Mouse (Mus musculus) midbrain, embryonic 16.5 days (tissue): ENCODE data around the gene Pick1. TPM values are rescaled to one million over a fixed set of nuclear protein-coding genes. Genes with fewer than 3 reads are reported as not detected.
"Not testable (repeated sequence)": the region's sequence is repeated elsewhere in the genome, so short reads cannot be mapped to it uniquely, and the experiment has no call there.

ENCODE experiments used
- ATAC-seq: fragments of 200-750 bp; cut with Nextera tagmentation; 2 replicates; pipeline ENCODE4 v1.8.0; 2017; ENCODE audit warnings: moderate TSS enrichment
- H3K27ac ChIP-seq: fragments of 300-500 bp; sonication (generic); 2 replicates; pipeline ENCODE4 v1.5.1; 2014; ENCODE audit warnings: mild to moderate bottlenecking, low read length, mixed read lengths
- H3K27me3 ChIP-seq: fragments of 300-500 bp; sonication (generic); 2 replicates; pipeline ENCODE4 v1.6.1; 2014; ENCODE audit warnings: low read depth, low read length, mixed read lengths; ENCODE audit not compliant: control insufficient read depth, insufficient read depth
- H3K36me3 ChIP-seq: fragments of 300-500 bp; sonication (generic); 2 replicates; pipeline ENCODE4 v1.6.1; 2014; ENCODE audit warnings: mild to moderate bottlenecking, low read length, moderate library complexity, mixed read lengths; ENCODE audit not compliant: control insufficient read depth, insufficient read depth
- H3K4me1 ChIP-seq: fragments of 300-500 bp; sonication (generic); 2 replicates; pipeline ENCODE4 v1.6.1; 2014; ENCODE audit warnings: mild to moderate bottlenecking, low read length, mixed read lengths; ENCODE audit not compliant: control insufficient read depth, insufficient read depth
- H3K4me2 ChIP-seq: fragments of 300-500 bp; sonication (generic); 2 replicates; pipeline ENCODE4 v1.6.1; 2014; ENCODE audit warnings: mild to moderate bottlenecking, low read length, mixed read lengths
- H3K4me3 ChIP-seq: fragments of 300-500 bp; sonication (generic); 2 replicates; pipeline ENCODE4 v1.5.1; 2014; ENCODE audit warnings: low read depth, mild to moderate bottlenecking, low read length, moderate library complexity, mixed read lengths
- H3K9ac ChIP-seq: fragments of 300-500 bp; sonication (generic); 2 replicates; pipeline ENCODE4 v1.6.1; 2014; ENCODE audit warnings: low read depth, low read length, mixed read lengths
- H3K9me3 ChIP-seq: fragments of 300-500 bp; sonication (generic); replicated peaks from 2 replicates; pipeline ENCODE4 v1.6.1; 2014; ENCODE audit warnings: mild to moderate bottlenecking, low read length, mixed read lengths; ENCODE audit not compliant: control insufficient read depth, poor library complexity, severe bottlenecking
- WGBS: fragments of 180-500 bp; shearing (Covaris S2); extraction: QIAGEN DNeasy Blood & Tissue Kit; methylation state at CpG from one replicate; pipeline ENCODE4 v1.1.7; 2014; 5-methylcytosine and 5-hydroxymethylcytosine counted together
- polyA plus RNA-seq: library from polyadenylated mRNA; unstranded; fragments of >200 nt; fragmentation: Nextera tagmentation; extraction: Ambion mirVana; gene quantifications from 2 replicates; pipeline ENCODE4 v1.2.1, GENCODE M21; 2015

The Pick1 gene
- polyA plus RNA-seq, 1 experiment from 2014 or later: 110 TPM

GRCm38 (mm10) chr15:79216191-79216590, 12.8 kb upstream of the Pick1 start:
- Histone ChIP-seq H3K4me1 (no peaks in the 10 kb centered on the region), H3K9ac (no peak overlapping the region), H3K27me3 (no peaks in the 10 kb centered on the region), H3K4me2 (no peak overlapping the region), H3K9me3 (no peaks in the 10 kb centered on the region), H3K4me3 (no peak overlapping the region), H3K36me3 (no peaks in the 10 kb centered on the region), H3K27ac (no peak overlapping the region)
- ATAC-seq: no peak
- 82% methylated on average over 3 of the region's 3 CpGs for WGBS

DNA sequence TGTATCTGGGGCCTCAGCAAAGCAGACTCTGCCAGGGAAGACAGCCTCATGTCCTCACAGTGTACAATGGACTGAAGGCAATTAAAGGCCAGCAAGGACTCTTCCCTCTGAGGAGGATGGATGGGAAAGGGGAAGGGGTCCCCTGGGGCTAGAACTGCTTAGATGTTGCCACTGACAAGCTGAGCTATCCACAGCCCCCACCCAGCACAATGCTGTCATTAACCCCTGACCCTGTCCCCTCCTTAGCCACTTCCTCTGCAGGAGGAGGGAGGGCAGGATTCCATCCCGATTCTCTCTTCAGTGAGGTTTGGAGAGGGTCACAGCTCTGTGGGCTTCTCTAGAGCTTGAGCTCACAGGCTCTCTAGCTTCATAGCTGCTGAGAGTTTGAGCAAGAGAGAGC, 9.4 kb upstream of the Pick1 start:
- no peak overlapping the region for H3K9ac ChIP-seq
- no peak overlapping the region for H3K4me2 ChIP-seq
- WGBS: 0% methylated on average over 1 of the region's 1 CpGs
- no peak overlapping the region for H3K27ac ChIP-seq
- no peaks in the 10 kb centered on the region for H3K27me3 ChIP-seq
- peaks cover 1% of the 10 kb centered on the region; the same call in 1 of the 2 replicates for H3K4me1 ChIP-seq
- H3K9me3 ChIP-seq: no peaks in the 10 kb centered on the region
- no peaks in the 10 kb centered on the region for H3K36me3 ChIP-seq
- no peak for ATAC-seq
- H3K4me3 ChIP-seq: no peak overlapping the region

GRCm38 (mm10) chr15:79223641-79224040, 5.3 kb upstream of the Pick1 start:
- 7% methylated on average over 5 of the region's 5 CpGs for WGBS
- Histone ChIP-seq H3K9me3 (no peaks in the 10 kb centered on the region), H3K36me3 (no peaks in the 10 kb centered on the region), H3K27ac (no peak overlapping the region), H3K4me1 (peaks cover 8% of the 10 kb centered on the region; the same call in 1 of the 2 replicates), H3K4me2 (no peak overlapping the region), H3K27me3 (no peaks in the 10 kb centered on the region), H3K9ac (no peak overlapping the region), H3K4me3 (no peak overlapping the region)
- no peak for ATAC-seq

- no peaks in the 10 kb centered on the region for H3K27me3 ChIP-seq
- WGBS: 7% methylated on average over 5 of the region's 5 CpGs
- ATAC-seq: 0 out of 2 replicates have a peak, but pooled peaks have one; percentile 11
These were observed 4.3 kb upstream of the Pick1 start for GRCm38 (mm10) chr15:79224685-79225084.

GRCm38 (mm10) chr15:79225780-79226179, 3.2 kb upstream of the Pick1 start:
- WGBS: 69% methylated on average over 2 of the region's 2 CpGs

More at GRCm38 (mm10) chr15:79224685-79225084, 4.3 kb upstream of the Pick1 start:
- Histone ChIP-seq H3K4me2 (no peak overlapping the region), H3K9ac (no peak overlapping the region), H3K9me3 (no peaks in the 10 kb centered on the region), H3K4me1 (peaks cover 9% of the 10 kb centered on the region; the same call in 1 of the 2 replicates), H3K27ac (no peak overlapping the region), H3K36me3 (no peaks in the 10 kb centered on the region), H3K4me3 (no peak overlapping the region)

GRCm38 (mm10) chr15:79235268-79235667, 6.3 kb downstream of the Pick1 start:
- Histone ChIP-seq H3K4me1 (peaks cover 2% of the 10 kb centered on the region), H3K9me3 (no peaks in the 10 kb centered on the region), H3K27ac (no peak overlapping the region), H3K4me2 (no peak overlapping the region), H3K36me3 (peaks cover 38% of the 10 kb centered on the region), H3K27me3 (no peaks in the 10 kb centered on the region), H3K4me3 (no peak overlapping the region), H3K9ac (0 out of 2 replicates have a peak overlapping the region, but pooled peaks have one; percentile 10)
- no peak for ATAC-seq
- 79% methylated on average over 9 of the region's 9 CpGs for whole genome bisulfite sequencing

More at GRCm38 (mm10) chr15:79225780-79226179, 3.2 kb upstream of the Pick1 start:
- H3K9me3 ChIP-seq, ATAC-seq, H3K9ac ChIP-seq, H3K4me3 ChIP-seq, H3K4me2 ChIP-seq, H3K27ac ChIP-seq, H3K36me3 ChIP-seq, H3K27me3 ChIP-seq: not testable (repeated sequence)
- H3K4me1 ChIP-seq: peaks cover 17% of the 10 kb centered on the region

GRCm38 (mm10) chr15:79238036-79238435, 9.1 kb downstream of the Pick1 start:
- Histone ChIP-seq H3K27ac (no peak overlapping the region), H3K36me3 (peaks cover 41% of the 10 kb centered on the region), H3K9ac (no peak overlapping the region), H3K4me3 (no peak overlapping the region), H3K27me3 (no peaks in the 10 kb centered on the region), H3K4me2 (no peak overlapping the region), H3K4me1 (no peaks in the 10 kb centered on the region), H3K9me3 (no peaks in the 10 kb centered on the region)
- ATAC-seq: no peak
- WGBS: 74% methylated on average over 6 of the region's 6 CpGs

DNA sequence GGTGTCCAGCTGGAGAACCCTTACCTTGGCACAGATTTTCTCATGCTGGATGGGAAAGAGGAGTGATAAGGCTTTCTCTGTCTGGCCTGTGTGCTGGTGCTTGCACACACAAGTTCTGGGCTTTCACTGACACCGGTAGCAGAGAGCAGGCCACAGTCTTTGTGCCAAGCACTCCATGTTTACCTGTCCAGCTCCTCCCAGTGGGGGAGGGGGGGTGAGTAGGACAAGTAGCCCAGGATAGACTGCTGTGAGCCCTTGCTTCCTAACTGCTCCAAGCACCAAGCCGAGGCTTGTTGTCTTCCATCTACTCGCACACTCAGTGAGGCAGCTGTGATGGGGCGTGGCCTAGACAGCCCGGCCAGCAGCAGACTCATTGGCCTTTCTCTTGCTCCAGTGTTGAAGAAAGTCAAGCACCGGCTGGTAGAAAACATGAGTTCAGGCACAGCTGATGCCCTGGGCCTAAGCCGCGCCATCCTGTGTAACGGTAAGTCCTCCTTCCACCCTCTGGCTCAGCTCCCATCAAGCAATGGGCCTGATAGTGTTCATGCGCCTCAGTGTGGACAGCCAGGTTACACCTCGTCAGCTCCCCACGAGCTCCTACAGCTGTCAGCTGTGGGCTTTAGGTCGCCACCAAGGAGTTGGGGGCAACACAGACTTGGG, 13.7 kb downstream of the Pick1 start:
- 70% methylated on average over 13 of the region's 13 CpGs for WGBS
- no peaks in the 10 kb centered on the region for H3K9me3 ChIP-seq
- no peak overlapping the region for H3K9ac ChIP-seq
- H3K36me3 ChIP-seq: peaks cover 42% of the 10 kb centered on the region
- ATAC-seq: peak; percentile 59
- H3K27me3 ChIP-seq: no peaks in the 10 kb centered on the region
- no peak overlapping the region for H3K4me3 ChIP-seq
- no peak overlapping the region for H3K4me2 ChIP-seq
- peak overlapping the region; percentile 22; the same call in 1 of the 2 replicates for H3K27ac ChIP-seq
- no peaks in the 10 kb centered on the region for H3K4me1 ChIP-seq

- 0 out of 2 replicates have a peak overlapping the region, but pooled peaks have one; percentile 31 for H3K9ac ChIP-seq
- peak overlapping the region; percentile 57 for H3K27ac ChIP-seq
- no peaks in the 10 kb centered on the region for H3K9me3 ChIP-seq
- no peaks in the 10 kb centered on the region for H3K4me1 ChIP-seq
- H3K36me3 ChIP-seq: peaks cover 35% of the 10 kb centered on the region
- peak; percentile 97 for ATAC-seq
- WGBS: 13% methylated on average over 10 of the region's 10 CpGs
- H3K4me3 ChIP-seq: no peak overlapping the region
- peak overlapping the region; percentile 26; the same call in 1 of the 2 replicates for H3K4me2 ChIP-seq
- no peaks in the 10 kb centered on the region for H3K27me3 ChIP-seq
These were observed 14.5 kb downstream of the Pick1 start for GRCm38 (mm10) chr15:79243234-79244042.
